Mouse (Mus musculus) left cerebral cortex, adult 2 months (tissue): ENCODE results near the gene Pald1. TPM values are rescaled to one million over a fixed set of nuclear protein-coding genes. Genes with fewer than 3 reads are reported as not detected.

Experiments used
- DNase-seq, 2 experiments: peaks; one replicate each; pipeline ENCODE4 v3.0.0; 2021 to 2022; ENCODE audit warnings: low spot score in 2 of 2, mixed read lengths in 1 of 2; ENCODE audit errors: extremely low spot score in 1 of 2
- H3K27ac ChIP-seq: fragments of 200-600 bp; 2 replicates; pipeline ENCODE4 v1.8.1; 2022
- H3K4me3 ChIP-seq: fragments of 200-600 bp; 2 replicates; pipeline ENCODE4 v1.8.1; 2022
- CTCF ChIP-seq: fragments of 200-600 bp; IDR thresholded peaks from 2 replicates; pipeline ENCODE4 v1.8.1; 2022; ENCODE audit warnings: antibody characterized with exemption, mild to moderate bottlenecking, moderate library complexity
- intact Hi-C: fragments of 180-260 bp; cut with DNase I; formaldehyde crosslinking; loops from one replicate; pipeline ENCODE4 v1.15.1; 2025
- total RNA-seq, 2 experiments: library from RNA; stranded (reverse); gene quantifications; 2 replicates each; pipeline ENCODE4 v1.2.3; 2021

The Pald1 gene
- total RNA-seq, 2 experiments from 2014 or later: 8.1 to 8.3 TPM

GRCm38 (mm10) chr10:61362992-61363391, 20.3 kb downstream of the Pald1 start:
- no peak overlapping the region for H3K4me3 ChIP-seq
- TF ChIP-seq CTCF: no peak
- intact Hi-C loops: no loop called here
- H3K27ac ChIP-seq: no peak overlapping the region
- no peak for DNase-seq

- no peak overlapping the region for H3K27ac ChIP-seq
- intact Hi-C loops: no loop called here
Measured at GRCm38 (mm10) chr10:61362483-61362882, 20.8 kb downstream of the Pald1 start.

GRCm38 (mm10) chr10:61360667-61361066, 22.7 kb downstream of the Pald1 start:
- no peak for TF ChIP-seq CTCF
- no peak overlapping the region for H3K4me3 ChIP-seq
- DNase-seq: no peak
- intact Hi-C loops: no loop called here
- H3K27ac ChIP-seq: no peak overlapping the region

More at GRCm38 (mm10) chr10:61362483-61362882, 20.8 kb downstream of the Pald1 start:
- no peak overlapping the region for H3K4me3 ChIP-seq
- DNase-seq: no peak
- TF ChIP-seq CTCF: no peak

GRCm38 (mm10) chr10:61359411-61359810, 23.9 kb downstream of the Pald1 start:
- DNase-seq: no peak
- no peak overlapping the region for H3K27ac ChIP-seq
- no peak for TF ChIP-seq CTCF
- intact Hi-C loops: no loop called here
- no peak overlapping the region for H3K4me3 ChIP-seq

- intact Hi-C loops: no loop called here
- Histone ChIP-seq H3K27ac (no peak overlapping the region), H3K4me3 (no peak overlapping the region)
- no peak for TF ChIP-seq CTCF
- DNase-seq: no peak
Measured at GRCm38 (mm10) chr10:61357658-61358057, 25.7 kb downstream of the Pald1 start.

GRCm38 (mm10) chr10:61356568-61356967, 26.8 kb downstream of the Pald1 start:
- DNase-seq: no peak
- TF ChIP-seq CTCF: no peak
- Histone ChIP-seq H3K27ac (no peak overlapping the region), H3K4me3 (no peak overlapping the region)
- intact Hi-C loops: no loop called here

- no peak overlapping the region for H3K4me3 ChIP-seq
- DNase-seq: no peak
- no peak overlapping the region for H3K27ac ChIP-seq
- intact Hi-C loops: no loop called here
- TF ChIP-seq CTCF: peak; percentile 35
Measured at GRCm38 (mm10) chr10:61356095-61356494, 27.2 kb downstream of the Pald1 start.

- no peak for TF ChIP-seq CTCF
- intact Hi-C loops: no loop called here
- Histone ChIP-seq H3K27ac (no peak overlapping the region), H3K4me3 (no peak overlapping the region)
- no peak for DNase-seq
Measured at GRCm38 (mm10) chr10:61355611-61356010, 27.7 kb downstream of the Pald1 start.

- H3K4me3 ChIP-seq: no peak overlapping the region
- intact Hi-C loops: no loop called here
- H3K27ac ChIP-seq: no peak overlapping the region
- no peak for DNase-seq
- no peak for TF ChIP-seq CTCF
Measured at GRCm38 (mm10) chr10:61351216-61351615, 32.1 kb downstream of the Pald1 start.

GRCm38 (mm10) chr10:61346374-61346773, 37.0 kb downstream of the Pald1 start:
- no peak overlapping the region for H3K4me3 ChIP-seq
- DNase-seq: no peak
- intact Hi-C loops: no loop called here
- TF ChIP-seq CTCF: no peak
- H3K27ac ChIP-seq: no peak overlapping the region

GRCm38 (mm10) chr10:61345179-61345578, 38.2 kb downstream of the Pald1 start:
- DNase-seq: no peak
- Histone ChIP-seq H3K27ac (no peak overlapping the region), H3K4me3 (no peak overlapping the region)
- intact Hi-C loops: no loop called here
- no peak for TF ChIP-seq CTCF

- intact Hi-C loops: no loop called here
- no peak overlapping the region for H3K4me3 ChIP-seq
- TF ChIP-seq CTCF: peak; percentile 94
- peak; percentile 57 to 62 for DNase-seq
- H3K27ac ChIP-seq: no peak overlapping the region
Measured at GRCm38 (mm10) chr10:61343950-61344349, 39.4 kb downstream of the Pald1 start.

GRCm38 (mm10) chr10:61342750-61343149, 40.6 kb downstream of the Pald1 start:
- no peak for DNase-seq
- Histone ChIP-seq H3K27ac (no peak overlapping the region), H3K4me3 (no peak overlapping the region)
- intact Hi-C loops: no loop called here
- TF ChIP-seq CTCF: no peak
